Mouse (Mus musculus) intestine, embryonic 15.5 days (tissue): ENCODE data around the gene Akr1cl. TPM values are rescaled to one million over a fixed set of nuclear protein-coding genes. Genes with fewer than 3 reads are reported as not detected.
"Not testable (repeated sequence)": the region's sequence is repeated elsewhere in the genome, so short reads cannot be mapped to it uniquely, and the experiment has no call there.

ENCODE experiments used
- ATAC-seq: fragments of 200-750 bp; cut with Nextera tagmentation; 2 replicates; pipeline ENCODE4 v1.8.0; 2017; ENCODE audit warnings: moderate TSS enrichment, moderate library complexity
- H3K27ac ChIP-seq: fragments of 300-500 bp; sonication (generic); 2 replicates; pipeline ENCODE4 v1.5.1; 2015; ENCODE audit warnings: mild to moderate bottlenecking, inconsistent platforms
- H3K27me3 ChIP-seq: fragments of 300-500 bp; sonication (generic); replicated peaks from 2 replicates; pipeline ENCODE4 v1.6.1; 2015; ENCODE audit warnings: inconsistent platforms
- H3K36me3 ChIP-seq: fragments of 300-500 bp; sonication (generic); 2 replicates; pipeline ENCODE4 v1.6.1; 2015; ENCODE audit warnings: inconsistent platforms
- H3K4me1 ChIP-seq: fragments of 300-500 bp; sonication (generic); replicated peaks from 2 replicates; pipeline ENCODE4 v1.6.1; 2015; ENCODE audit warnings: inconsistent platforms
- H3K4me2 ChIP-seq: fragments of 300-500 bp; sonication (generic); replicated peaks from 2 replicates; pipeline ENCODE4 v1.6.1; 2015; ENCODE audit warnings: mild to moderate bottlenecking, inconsistent platforms
- H3K4me3 ChIP-seq: fragments of 300-500 bp; sonication (generic); replicated peaks from 2 replicates; pipeline ENCODE4 v1.5.1; 2015; ENCODE audit warnings: inconsistent platforms
- H3K9ac ChIP-seq: fragments of 300-500 bp; sonication (generic); 2 replicates; pipeline ENCODE4 v1.6.1; 2015; ENCODE audit warnings: inconsistent platforms
- H3K9me3 ChIP-seq: fragments of 300-500 bp; sonication (generic); 2 replicates; pipeline ENCODE4 v1.6.1; 2016; ENCODE audit warnings: inconsistent platforms
- WGBS: fragments of 180-500 bp; shearing (Covaris S2); methylation state at CpG from one replicate; pipeline ENCODE4 v1.1.7; 2015; 5-methylcytosine and 5-hydroxymethylcytosine counted together
- polyA plus RNA-seq: library from polyadenylated mRNA; unstranded; fragments of >200 nt; fragmentation: Nextera tagmentation; extraction: Ambion mirVana; gene quantifications from 2 replicates; pipeline ENCODE4 v1.2.1, GENCODE M21; 2015

The Akr1cl gene
- 0.49 and 2.0 TPM in 2 replicates for polyA plus RNA-seq

- Histone ChIP-seq H3K27me3 (no peaks in the 10 kb centered on the region), H3K9me3 (no peaks in the 10 kb centered on the region), H3K4me3 (no peak within 1 kb of the TSS), H3K27ac (no peak within 1 kb of the TSS), H3K4me2 (no peak within 1 kb of the TSS), H3K36me3 (no peaks in the 10 kb centered on the region), H3K9ac (no peak within 1 kb of the TSS), H3K4me1 (no peaks in the 10 kb centered on the region)
- ATAC-seq: no peak
Observed at GRCm38 (mm10) chr1:65032641-65033040, at the start of gene Akr1cl. Akr1cl (minus strand) TSS chr1:65032759.

- H3K27me3 ChIP-seq: no peaks in the 10 kb centered on the region
- ATAC-seq: no peak
- no peaks in the 10 kb centered on the region for H3K4me1 ChIP-seq
- H3K4me2 ChIP-seq: no peak within 1 kb of the TSS
- no peak within 1 kb of the TSS for H3K27ac ChIP-seq
- H3K9me3 ChIP-seq: no peaks in the 10 kb centered on the region
- H3K9ac ChIP-seq: no peak within 1 kb of the TSS
- no peak within 1 kb of the TSS for H3K4me3 ChIP-seq
- 43% methylated on average over 7 of the region's 7 CpGs for WGBS
- no peaks in the 10 kb centered on the region for H3K36me3 ChIP-seq
Observed at GRCm38 (mm10) chr1:65082188-65082587, 49.6 kb upstream of the Akr1cl start, which contains the start of gene Crygb. Crygb (minus strand) TSS chr1:65082288.

GRCm38 (mm10) chr1:65075607-65076006 is 43.0 kb upstream of the Akr1cl start:
- no peak for ATAC-seq
- H3K9ac ChIP-seq: no peak overlapping the region
- H3K27ac ChIP-seq: no peak overlapping the region
- WGBS: 11% methylated on average over 5 of the region's 5 CpGs
- H3K36me3 ChIP-seq: no peaks in the 10 kb centered on the region
- H3K9me3 ChIP-seq: no peaks in the 10 kb centered on the region
- H3K27me3 ChIP-seq: no peaks in the 10 kb centered on the region
- no peaks in the 10 kb centered on the region for H3K4me1 ChIP-seq
- H3K4me3 ChIP-seq: no peak overlapping the region
- no peak overlapping the region for H3K4me2 ChIP-seq

- Histone ChIP-seq H3K27me3 (no peaks in the 10 kb centered on the region), H3K9me3 (no peaks in the 10 kb centered on the region), H3K4me1 (no peaks in the 10 kb centered on the region), H3K4me3 (no peak within 1 kb of the TSS), H3K4me2 (no peak within 1 kb of the TSS), H3K36me3 (no peaks in the 10 kb centered on the region), H3K27ac (no peak within 1 kb of the TSS), H3K9ac (no peak within 1 kb of the TSS)
- WGBS: 72% methylated on average over 6 of the region's 6 CpGs
- ATAC-seq: no peak
Observed at GRCm38 (mm10) chr1:65073589-65073988, 41.0 kb upstream of the Akr1cl start, which contains the start of gene Crygc. Crygc (minus strand) TSS chr1:65073689.

GRCm38 (mm10) chr1:65067842-65068241 is 35.3 kb upstream of the Akr1cl start:
- ATAC-seq: no peak
- no peaks in the 10 kb centered on the region for H3K27me3 ChIP-seq
- no peaks in the 10 kb centered on the region for H3K36me3 ChIP-seq
- no peaks in the 10 kb centered on the region for H3K4me1 ChIP-seq
- H3K9ac ChIP-seq: no peak overlapping the region
- no peak overlapping the region for H3K4me3 ChIP-seq
- H3K4me2 ChIP-seq: no peak overlapping the region
- no peak overlapping the region for H3K27ac ChIP-seq
- no peaks in the 10 kb centered on the region for H3K9me3 ChIP-seq

GRCm38 (mm10) chr1:65064201-65064600 is 31.6 kb upstream of the Akr1cl start:
- no peaks in the 10 kb centered on the region for H3K36me3 ChIP-seq
- no peaks in the 10 kb centered on the region for H3K27me3 ChIP-seq
- H3K4me2 ChIP-seq: no peak overlapping the region
- WGBS: 82% methylated on average over 15 of the region's 15 CpGs
- H3K9me3 ChIP-seq: no peaks in the 10 kb centered on the region
- no peak overlapping the region for H3K9ac ChIP-seq
- no peak for ATAC-seq
- no peaks in the 10 kb centered on the region for H3K4me1 ChIP-seq
- no peak overlapping the region for H3K4me3 ChIP-seq
- no peak overlapping the region for H3K27ac ChIP-seq

GRCm38 (mm10) chr1:65063352-65063751 is 30.8 kb upstream of the Akr1cl start, which contains the start of gene Crygd:
Crygd (minus strand) TSS chr1:65063452.
- no peak within 1 kb of the TSS for H3K4me2 ChIP-seq
- ATAC-seq: no peak
- H3K27ac ChIP-seq: no peak within 1 kb of the TSS
- no peaks in the 10 kb centered on the region for H3K4me1 ChIP-seq
- H3K9me3 ChIP-seq: no peaks in the 10 kb centered on the region
- no peak within 1 kb of the TSS for H3K4me3 ChIP-seq
- H3K27me3 ChIP-seq: no peaks in the 10 kb centered on the region
- 87% methylated on average over 8 of the region's 8 CpGs for WGBS
- no peaks in the 10 kb centered on the region for H3K36me3 ChIP-seq
- H3K9ac ChIP-seq: no peak within 1 kb of the TSS

- Histone ChIP-seq H3K9ac (no peak overlapping the region), H3K4me3 (no peak overlapping the region), H3K27me3 (no peaks in the 10 kb centered on the region), H3K27ac (no peak overlapping the region), H3K4me1 (no peaks in the 10 kb centered on the region), H3K4me2 (no peak overlapping the region), H3K36me3 (no peaks in the 10 kb centered on the region), H3K9me3 (no peaks in the 10 kb centered on the region)
- WGBS: 35% methylated on average over 2 of the region's 2 CpGs
- ATAC-seq: no peak
Observed at GRCm38 (mm10) chr1:65052140-65052539, 19.6 kb upstream of the Akr1cl start.

GRCm38 (mm10) chr1:65051696-65052095 is 19.1 kb upstream of the Akr1cl start:
- Histone ChIP-seq H3K4me3 (no peak overlapping the region), H3K36me3 (no peaks in the 10 kb centered on the region)

GRCm38 (mm10) chr1:65050952-65051351 is 18.4 kb upstream of the Akr1cl start, which contains the start of gene Cryge:
Cryge (minus strand) TSS chr1:65051149.
- H3K4me2 ChIP-seq, H3K9ac ChIP-seq, H3K4me1 ChIP-seq, H3K36me3 ChIP-seq, H3K4me3 ChIP-seq, H3K9me3 ChIP-seq, H3K27me3 ChIP-seq, ATAC-seq, H3K27ac ChIP-seq: not testable (repeated sequence)
- 58% methylated on average over 8 of the region's 12 CpGs for WGBS

More at GRCm38 (mm10) chr1:65051696-65052095, 19.1 kb upstream of the Akr1cl start:
- WGBS: 67% methylated on average over 7 of the region's 7 CpGs
- ATAC-seq: no peak
- Histone ChIP-seq H3K4me2 (no peak overlapping the region), H3K27ac (no peak overlapping the region), H3K4me1 (no peaks in the 10 kb centered on the region), H3K9ac (no peak overlapping the region), H3K27me3 (no peaks in the 10 kb centered on the region), H3K9me3 (no peaks in the 10 kb centered on the region)

GRCm38 (mm10) chr1:65048781-65049180 is 16.2 kb upstream of the Akr1cl start:
- Histone ChIP-seq H3K27me3 (no peaks in the 10 kb centered on the region), H3K4me3 (no peak overlapping the region), H3K9me3 (no peaks in the 10 kb centered on the region), H3K36me3 (no peaks in the 10 kb centered on the region), H3K9ac (no peak overlapping the region), H3K4me2 (no peak overlapping the region), H3K27ac (no peak overlapping the region), H3K4me1 (no peaks in the 10 kb centered on the region)
- WGBS: 61% methylated on average over 12 of the region's 12 CpGs
- ATAC-seq: no peak

- Histone ChIP-seq H3K27ac (no peak overlapping the region), H3K9me3 (no peaks in the 10 kb centered on the region), H3K4me2 (no peak overlapping the region), H3K27me3 (no peaks in the 10 kb centered on the region), H3K36me3 (no peaks in the 10 kb centered on the region), H3K9ac (no peak overlapping the region), H3K4me3 (no peak overlapping the region), H3K4me1 (no peaks in the 10 kb centered on the region)
- no peak for ATAC-seq
- WGBS: 34% methylated on average over 8 of the region's 8 CpGs
Observed at GRCm38 (mm10) chr1:65046401-65047109, 14.0 kb upstream of the Akr1cl start.

GRCm38 (mm10) chr1:65043433-65043832 is 10.9 kb upstream of the Akr1cl start:
- whole genome bisulfite sequencing: 79% methylated on average over 2 of the region's 2 CpGs

More at GRCm38 (mm10) chr1:65043433-65043832, 10.9 kb upstream of the Akr1cl start:
- no peak overlapping the region for H3K4me3 ChIP-seq
- H3K4me2 ChIP-seq: no peak overlapping the region
- H3K27me3 ChIP-seq: no peaks in the 10 kb centered on the region
- H3K4me1 ChIP-seq: no peaks in the 10 kb centered on the region
- no peaks in the 10 kb centered on the region for H3K36me3 ChIP-seq
- ATAC-seq: no peak
- no peak overlapping the region for H3K9ac ChIP-seq
- H3K27ac ChIP-seq: no peak overlapping the region
- H3K9me3 ChIP-seq: no peaks in the 10 kb centered on the region
